Mouse (Mus musculus) spleen, postnatal 10 days (tissue): ENCODE measurements around the gene Atp2a3.

Source experiments
- DNase-seq, 2 experiments: peaks; one replicate each; pipeline ENCODE4 v3.0.0; 2021 to 2022; ENCODE audit warnings: low spot score in 2 of 2

The Atp2a3 gene

GRCm38 (mm10) chr11:73036889-73037288, 75.9 kb downstream of the Atp2a3 start:
- no peak for DNase-seq

DNA sequence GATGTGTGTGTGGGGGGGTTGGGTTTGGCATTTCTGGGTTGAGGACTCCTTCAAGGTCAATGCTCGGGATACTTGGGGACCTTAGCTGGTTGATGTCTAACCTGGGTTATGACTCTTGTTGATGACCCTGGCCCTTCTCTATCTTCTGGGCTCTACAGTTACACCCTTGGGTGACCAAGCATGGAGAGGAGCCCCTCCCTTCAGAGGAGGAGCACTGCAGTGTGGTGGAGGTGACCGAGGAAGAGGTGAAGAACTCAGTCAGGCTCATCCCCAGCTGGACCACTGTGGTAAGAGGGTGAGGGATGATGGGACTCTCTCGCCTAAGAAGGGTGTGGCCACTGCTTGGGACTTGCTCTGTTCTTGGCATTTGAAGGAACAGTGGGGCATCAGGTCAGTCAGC, 76.7 kb downstream of the Atp2a3 start:
- DNase-seq = no peak

DNA sequence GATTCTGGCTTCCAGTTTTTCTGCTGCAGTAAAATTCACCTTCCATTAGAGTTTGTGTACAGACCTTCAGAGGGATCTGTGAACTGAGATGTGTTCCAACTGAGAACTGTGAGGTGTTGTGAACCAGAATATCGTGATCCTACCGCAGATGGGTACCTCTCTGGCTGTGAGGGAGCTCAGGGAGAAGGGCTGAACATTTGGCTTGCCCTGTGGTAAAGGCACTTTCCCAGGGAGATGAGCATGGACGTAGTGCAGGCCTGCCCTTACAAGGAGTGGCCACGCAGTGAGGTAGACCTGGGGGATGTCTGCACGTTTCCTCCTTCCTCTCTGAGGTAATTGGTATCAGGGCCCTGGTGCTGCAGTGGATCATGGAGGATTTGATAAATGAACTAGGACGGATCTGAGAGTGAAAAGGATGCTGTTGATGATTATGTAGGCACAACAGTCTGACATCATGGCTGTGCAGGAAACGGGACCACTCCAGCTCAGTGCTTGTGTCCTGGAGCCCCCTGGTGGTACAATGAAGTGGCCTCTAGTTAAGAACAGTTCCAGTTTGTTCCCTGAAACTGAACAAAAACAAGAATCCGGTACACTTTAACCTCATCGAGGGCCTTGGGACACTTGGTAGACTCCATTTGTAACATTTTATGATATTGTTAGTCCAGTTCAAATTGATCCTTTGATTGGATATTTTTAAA, 78.3 kb downstream of the Atp2a3 start:
- peak in 1 of 2 experiments; percentile 70 for DNase-seq
